30 mouse cellular contexts compared by ENCODE assay signal in genomic region chr2:25859891-25860290, GRCm38 (mm10). TPM values are rescaled to one million over a fixed set of nuclear protein-coding genes. Genes with fewer than 3 reads are reported as not detected.
"Had no signal": no experiment of that assay in that cellular context is flagged by ENCODE, and none has a peak within 500 bp of the region (broad histone marks: within the 10 kb centered on the region; RNA-seq: fewer than 3 reads in every experiment).

No protein-coding gene starts in this region.

- ATAC-seq: hindbrain, embryonic 16.5 days; inflammation-experienced regulatory T-cells, adult 6 months; intestine, embryonic 15.5 days; intestine, postnatal 0 days; liver, postnatal 0 days had no signal

- H3K9ac ChIP-seq: heart, embryonic 12.5 days; hindbrain, embryonic 12.5 days; hindbrain, embryonic 14.5 days; intestine, embryonic 15.5 days; limb, embryonic 12.5 days; liver, embryonic 13.5 days; liver, embryonic 15.5 days; liver, postnatal 0 days had no signal

- H3K9me3 ChIP-seq: heart, embryonic 10.5 days; heart, embryonic 12.5 days; hindbrain, embryonic 10.5 days; hindbrain, embryonic 12.5 days; intestine, embryonic 15.5 days; limb, embryonic 10.5 days; limb, embryonic 12.5 days; liver, embryonic 13.5 days; liver, embryonic 15.5 days had no signal

- H3K27ac ChIP-seq: gastrocnemius, adult 2 months; heart, embryonic 10.5 days; hindbrain, embryonic 10.5 days; hindbrain, embryonic 12.5 days; hindbrain, embryonic 14.5 days; intestine, embryonic 15.5 days; kidney, postnatal 0 days; layer of hippocampus, adult 2 months; left cerebral cortex, adult 2 months; limb, embryonic 10.5 days; limb, embryonic 12.5 days; liver, embryonic 13.5 days; liver, embryonic 15.5 days had no signal

- H3K4me2 ChIP-seq: heart, embryonic 12.5 days; hindbrain, embryonic 12.5 days; hindbrain, embryonic 14.5 days; intestine, embryonic 15.5 days; limb, embryonic 12.5 days; liver, embryonic 11.5 days; liver, embryonic 13.5 days; liver, embryonic 15.5 days had no signal

- H3K4me3 ChIP-seq: gastrocnemius, adult 2 months; heart, embryonic 10.5 days; heart, embryonic 12.5 days; hindbrain, embryonic 10.5 days; hindbrain, embryonic 12.5 days; intestine, embryonic 15.5 days; layer of hippocampus, adult 2 months; left cerebral cortex, adult 2 months; limb, embryonic 10.5 days; limb, embryonic 12.5 days; liver, embryonic 13.5 days; liver, embryonic 15.5 days had no signal

- DNase-seq: gastrocnemius, adult 2 months; gastrocnemius, postnatal 10 days; gastrocnemius, postnatal 25 days; heart, adult 18-20 months; heart, postnatal 10 days; heart, postnatal 4 days; kidney, postnatal 4 days; liver; liver, embryonic 13.5 days; liver, postnatal 0 days had no signal

- H3K36me3 ChIP-seq: heart, embryonic 10.5 days; heart, embryonic 12.5 days; hindbrain, embryonic 10.5 days; hindbrain, embryonic 12.5 days; intestine, embryonic 15.5 days; limb, embryonic 10.5 days; limb, embryonic 12.5 days; liver, embryonic 13.5 days; liver, embryonic 15.5 days had no signal

RNA-seq across cellular contexts. Expression of gene Kcnt1, which starts 3.6 kb away (rescaled TPM):
- polyA plus RNA-seq: heart, embryonic 12.5 days; heart, embryonic 14.5 days; inflammation-experienced regulatory T-cells, adult 6 months; liver, embryonic 15.5 days had no signal

RNA-seq across cellular contexts. Expression of gene Sohlh1, which starts 12.8 kb away (rescaled TPM):
- polyA plus RNA-seq: frontal cortex, adult 2 months; heart, embryonic 10.5 days; heart, embryonic 12.5 days; heart, embryonic 14.5 days; heart, embryonic 16.5 days; hindbrain, embryonic 10.5 days; hindbrain, embryonic 12.5 days; hindbrain, embryonic 14.5 days; hindbrain, embryonic 16.5 days; intestine, embryonic 15.5 days; intestine, postnatal 0 days; kidney, postnatal 0 days; limb, embryonic 10.5 days; liver, embryonic 11.5 days; liver, embryonic 13.5 days; liver, embryonic 15.5 days; liver, postnatal 0 days had no signal

RNA-seq across cellular contexts. Expression of gene Lcn9, which starts 36.9 kb away (rescaled TPM):
- polyA plus RNA-seq: frontal cortex, adult 2 months; heart, embryonic 10.5 days; heart, embryonic 12.5 days; heart, embryonic 14.5 days; heart, embryonic 16.5 days; hindbrain, embryonic 10.5 days; hindbrain, embryonic 12.5 days; hindbrain, embryonic 14.5 days; hindbrain, embryonic 16.5 days; inflammation-experienced regulatory T-cells, adult 6 months; intestine, embryonic 15.5 days; intestine, postnatal 0 days; kidney, postnatal 0 days; limb, embryonic 10.5 days; limb, embryonic 12.5 days; limb, embryonic 14.5 days; liver, embryonic 11.5 days; liver, embryonic 13.5 days; liver, embryonic 15.5 days; liver, postnatal 0 days had no signal

RNA-seq across cellular contexts. Expression of gene Glt6d1, which starts 44.2 kb away (rescaled TPM):
- polyA plus RNA-seq: frontal cortex, adult 2 months; heart, embryonic 10.5 days; heart, embryonic 12.5 days; heart, embryonic 14.5 days; heart, embryonic 16.5 days; hindbrain, embryonic 10.5 days; hindbrain, embryonic 12.5 days; hindbrain, embryonic 14.5 days; hindbrain, embryonic 16.5 days; inflammation-experienced regulatory T-cells, adult 6 months; intestine, embryonic 15.5 days; intestine, postnatal 0 days; kidney, postnatal 0 days; limb, embryonic 10.5 days; limb, embryonic 12.5 days; limb, embryonic 14.5 days; liver, embryonic 11.5 days; liver, embryonic 13.5 days; liver, embryonic 15.5 days; liver, postnatal 0 days had no signal
